Mouse (Mus musculus): ENCODE results near the gene Rabep1. TPM values are rescaled to one million over a fixed set of nuclear protein-coding genes. Genes with fewer than 3 reads are reported as not detected.

The Rabep1 gene
- polyA plus RNA-seq, 1 experiment from 2014 or later: 55.2 TPM

DNA sequence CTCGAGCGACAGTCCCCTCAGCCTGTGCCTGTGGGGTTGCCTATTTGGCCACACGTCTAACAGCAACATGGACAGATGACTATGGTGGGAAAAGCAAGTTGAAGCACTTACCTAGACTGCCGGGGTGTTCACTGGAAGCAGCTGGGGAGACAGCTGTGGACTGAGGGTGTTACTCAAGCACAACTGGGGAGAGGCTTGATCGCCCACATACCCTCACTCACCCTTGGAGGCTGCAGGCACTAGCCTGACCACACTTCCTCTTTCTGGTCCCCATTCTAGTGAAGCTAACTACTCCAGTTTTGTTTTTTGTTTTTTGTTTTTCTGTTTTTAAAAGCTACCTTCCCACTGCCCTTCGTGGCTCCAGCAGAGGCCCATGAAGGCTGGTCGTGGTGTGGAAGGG, 32.2 kb upstream of the Rabep1 start, which contains the start of gene Scimp:
TSS of gene Scimp (minus strand) at position 222 of the 400 bp plus-strand sequence.
- no peak within 1 kb of the TSS for H3K9ac ChIP-seq
- no peaks in the 10 kb centered on the region for H3K36me3 ChIP-seq (replicated peaks)
- no peaks in the 10 kb centered on the region for H3K27me3 ChIP-seq
- H3K4me2 ChIP-seq: no peak within 1 kb of the TSS
- ATAC-seq (ENCODE audit: low FRiP score): no peak
- no peaks in the 10 kb centered on the region for H3K4me1 ChIP-seq
- 90% methylated on average over 7 of the region's 7 CpGs for WGBS
- H3K4me3 ChIP-seq (replicated peaks): no peak within 1 kb of the TSS
- no peak within 1 kb of the TSS for H3K27ac ChIP-seq
- H3K9me3 ChIP-seq: no peaks in the 10 kb centered on the region

DNA sequence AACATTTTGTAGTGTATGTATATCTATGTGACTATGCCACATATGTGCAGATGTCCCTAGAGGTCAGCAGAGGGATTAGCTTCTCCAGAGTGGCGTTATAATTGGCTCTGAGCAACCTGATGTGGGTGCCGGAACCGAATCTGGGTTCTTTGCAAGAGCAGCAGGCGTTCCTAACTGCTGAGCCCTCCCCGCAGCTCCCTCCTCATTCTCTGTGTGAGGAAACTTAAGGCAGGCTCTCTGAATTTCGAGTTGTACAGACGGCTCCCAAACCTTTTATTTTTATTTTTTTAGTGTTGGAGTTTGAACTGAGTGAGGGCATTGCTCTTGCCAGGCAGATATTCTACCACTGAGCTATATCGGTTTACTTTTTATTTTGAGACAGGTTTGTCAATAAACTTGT, 29.5 kb upstream of the Rabep1 start:
- H3K4me1 ChIP-seq: no peaks in the 10 kb centered on the region
- 81% methylated on average over 8 of the region's 8 CpGs for WGBS
- H3K4me3 ChIP-seq (replicated peaks): no peak overlapping the region
- no peak overlapping the region for H3K27ac ChIP-seq
- H3K27me3 ChIP-seq: no peaks in the 10 kb centered on the region
- no peak overlapping the region for H3K9ac ChIP-seq
- no peak overlapping the region for H3K4me2 ChIP-seq
- ATAC-seq (ENCODE audit: low FRiP score): no peak
- no peaks in the 10 kb centered on the region for H3K36me3 ChIP-seq (replicated peaks)
- no peaks in the 10 kb centered on the region for H3K9me3 ChIP-seq

DNA sequence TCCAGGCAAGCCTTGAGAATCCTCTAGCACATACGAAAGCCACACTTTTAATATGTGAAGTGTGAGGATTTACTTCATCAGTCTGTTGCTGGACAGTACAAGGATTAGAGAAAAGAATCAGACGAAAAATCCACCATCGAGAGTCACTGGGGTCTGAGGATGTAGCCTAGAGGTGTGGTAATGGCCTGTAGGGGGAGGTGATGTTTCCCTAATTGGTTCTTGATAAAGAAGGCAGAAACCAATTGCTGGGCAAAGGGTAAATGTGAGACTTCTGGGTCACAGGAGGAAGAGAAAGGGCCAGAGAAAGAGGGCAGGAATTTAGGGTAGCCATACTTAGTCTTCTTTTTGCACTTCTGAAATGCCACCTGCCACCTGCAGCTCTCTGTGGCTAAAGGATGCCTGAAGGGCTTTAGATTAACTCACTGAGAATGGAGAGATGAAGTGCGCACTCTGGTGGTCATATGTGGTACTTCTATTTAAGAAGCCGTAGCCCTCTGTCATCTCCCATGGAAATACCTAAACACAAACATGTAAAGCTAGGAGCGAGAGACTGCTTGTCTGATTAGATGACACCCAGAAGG, 29.0 kb upstream of the Rabep1 start:
- Histone ChIP-seq H3K4me1 (no peaks in the 10 kb centered on the region), H3K27me3 (no peaks in the 10 kb centered on the region), H3K27ac (no peak overlapping the region), H3K36me3 (replicated peaks) (no peaks in the 10 kb centered on the region), H3K4me2 (no peak overlapping the region), H3K4me3 (replicated peaks) (no peak overlapping the region), H3K9ac (no peak overlapping the region), H3K9me3 (no peaks in the 10 kb centered on the region)
- no peak for ATAC-seq (ENCODE audit: low FRiP score)
- WGBS: 26% methylated on average over 6 of the region's 6 CpGs

DNA sequence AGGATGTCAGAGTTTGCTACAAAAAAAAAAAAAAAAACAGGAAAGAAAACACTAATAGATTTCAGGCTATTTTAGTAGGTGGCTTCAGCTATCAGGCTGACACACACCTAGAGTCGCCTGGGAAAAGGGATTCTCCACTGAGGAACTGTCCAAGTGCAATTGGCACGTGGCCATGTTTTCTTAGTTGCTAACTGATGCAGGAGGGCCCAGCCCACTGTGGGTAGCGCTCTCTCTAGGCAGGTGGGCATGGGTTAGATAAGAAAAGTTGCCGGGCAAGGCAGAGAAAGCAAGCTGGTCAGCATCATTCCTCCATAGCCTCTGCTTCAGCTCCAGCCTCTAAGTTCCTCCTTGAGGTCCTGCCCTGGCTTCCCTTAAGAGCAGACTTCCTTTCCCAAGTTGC, 27.8 kb upstream of the Rabep1 start:
- H3K4me2 ChIP-seq: no peak overlapping the region
- H3K4me3 ChIP-seq (replicated peaks): no peak overlapping the region
- no peaks in the 10 kb centered on the region for H3K36me3 ChIP-seq (replicated peaks)
- no peaks in the 10 kb centered on the region for H3K9me3 ChIP-seq
- H3K4me1 ChIP-seq: no peaks in the 10 kb centered on the region
- ATAC-seq (ENCODE audit: low FRiP score): no peak
- no peak overlapping the region for H3K9ac ChIP-seq
- 82% methylated on average over 4 of the region's 4 CpGs for WGBS
- H3K27me3 ChIP-seq: no peaks in the 10 kb centered on the region
- no peak overlapping the region for H3K27ac ChIP-seq

DNA sequence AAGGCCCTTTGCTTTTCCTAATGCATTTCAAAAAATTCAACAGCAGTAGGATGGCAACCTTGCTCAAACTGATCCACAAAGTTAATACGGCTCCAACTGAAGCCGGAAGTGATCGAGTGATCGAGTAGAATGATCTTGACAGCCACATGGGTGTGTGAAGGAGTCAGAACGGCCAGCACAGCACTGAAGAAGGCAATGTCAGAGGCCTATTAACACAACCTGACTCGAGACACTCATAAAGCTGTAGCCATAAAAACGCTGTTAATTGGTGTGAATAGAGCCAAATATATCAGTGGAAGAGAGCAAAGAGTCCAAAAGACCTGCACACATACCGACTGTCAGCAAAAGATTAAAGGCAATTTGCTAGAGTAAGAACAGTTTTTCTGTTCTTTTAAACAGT, 24.5 kb upstream of the Rabep1 start:
- H3K9ac ChIP-seq: no peak overlapping the region
- no peak overlapping the region for H3K4me3 ChIP-seq (replicated peaks)
- no peak overlapping the region for H3K4me2 ChIP-seq
- WGBS: 84% methylated on average over 8 of the region's 8 CpGs
- H3K27me3 ChIP-seq: no peaks in the 10 kb centered on the region
- H3K27ac ChIP-seq: no peak overlapping the region
- no peaks in the 10 kb centered on the region for H3K9me3 ChIP-seq
- no peak for ATAC-seq (ENCODE audit: low FRiP score)
- H3K36me3 ChIP-seq (replicated peaks): no peaks in the 10 kb centered on the region
- no peaks in the 10 kb centered on the region for H3K4me1 ChIP-seq

DNA sequence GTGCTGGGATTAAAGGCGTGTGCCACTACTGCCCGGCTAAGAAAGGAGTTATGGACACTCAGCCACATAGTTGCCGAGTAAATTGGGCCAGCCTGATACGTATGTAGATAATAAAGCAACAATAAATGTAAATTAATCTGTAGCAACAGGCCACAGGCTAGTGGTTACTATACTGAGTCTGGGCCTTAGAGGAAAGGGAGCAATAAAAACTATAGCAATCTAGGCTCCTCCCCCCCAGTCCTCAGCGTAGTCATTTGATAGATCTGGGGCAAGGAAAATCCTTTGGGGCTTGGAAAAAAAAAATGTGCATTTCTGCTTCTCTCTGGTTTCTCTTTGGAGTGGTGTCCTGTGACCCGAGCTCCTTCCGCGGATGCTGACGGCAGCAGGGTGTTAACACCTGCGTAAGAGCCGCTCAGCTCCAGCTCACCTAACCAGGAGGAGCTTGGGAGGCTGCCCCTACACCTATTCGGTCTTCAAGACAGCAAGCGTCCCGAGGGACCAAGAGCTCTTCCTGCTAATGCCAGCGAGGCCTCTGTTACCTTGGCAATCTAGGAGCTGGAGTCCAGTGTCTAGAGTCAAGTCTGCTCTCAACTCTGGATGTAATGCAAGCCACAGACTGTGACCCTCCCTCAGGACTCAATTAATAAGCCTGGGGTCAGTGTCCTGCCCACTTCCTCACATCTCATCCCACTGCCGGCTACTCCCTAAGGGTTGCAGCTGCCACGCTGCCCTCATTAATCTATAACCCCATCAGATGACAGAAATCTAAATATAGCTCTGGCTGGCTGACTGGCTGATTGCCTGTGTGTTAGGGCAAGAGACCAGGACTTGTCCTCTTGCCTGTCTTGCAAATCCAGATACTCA, 22.6 kb upstream of the Rabep1 start:
- Histone ChIP-seq H3K27ac (no peak overlapping the region), H3K9me3 (no peaks in the 10 kb centered on the region), H3K9ac (no peak overlapping the region), H3K36me3 (replicated peaks) (no peaks in the 10 kb centered on the region), H3K27me3 (no peaks in the 10 kb centered on the region), H3K4me1 (no peaks in the 10 kb centered on the region), H3K4me3 (replicated peaks) (no peak overlapping the region), H3K4me2 (no peak overlapping the region)
- no peak for ATAC-seq (ENCODE audit: low FRiP score)
- 71% methylated on average over 17 of the region's 17 CpGs for whole genome bisulfite sequencing

DNA sequence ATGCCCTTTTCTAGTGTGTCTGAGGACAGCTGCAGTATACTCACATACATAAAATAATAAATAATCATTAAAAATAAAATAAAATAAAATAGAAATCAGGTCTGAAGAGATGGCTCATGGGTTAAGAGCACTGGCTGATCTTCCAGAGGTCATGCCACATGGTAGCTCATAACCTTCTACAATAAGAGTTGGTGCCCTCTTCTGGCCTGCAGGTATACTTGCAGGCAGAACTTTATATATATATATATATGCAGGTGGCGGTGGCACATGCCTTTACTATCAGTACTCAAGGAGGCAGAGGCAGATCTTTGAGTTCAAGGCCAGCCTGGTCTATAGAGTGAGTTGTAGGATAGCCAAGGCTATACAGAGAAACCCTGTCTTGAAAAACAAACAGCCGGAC, 18.4 kb upstream of the Rabep1 start:
- H3K27ac ChIP-seq: no peak overlapping the region
- no peaks in the 10 kb centered on the region for H3K36me3 ChIP-seq (replicated peaks)
- no peaks in the 10 kb centered on the region for H3K4me1 ChIP-seq
- H3K27me3 ChIP-seq: no peaks in the 10 kb centered on the region
- H3K9me3 ChIP-seq: no peaks in the 10 kb centered on the region
- no peak overlapping the region for H3K4me2 ChIP-seq
- no peak for ATAC-seq (ENCODE audit: low FRiP score)
- H3K9ac ChIP-seq: no peak overlapping the region
- no peak overlapping the region for H3K4me3 ChIP-seq (replicated peaks)
- WGBS: 80% methylated on average over 2 of the region's 2 CpGs

DNA sequence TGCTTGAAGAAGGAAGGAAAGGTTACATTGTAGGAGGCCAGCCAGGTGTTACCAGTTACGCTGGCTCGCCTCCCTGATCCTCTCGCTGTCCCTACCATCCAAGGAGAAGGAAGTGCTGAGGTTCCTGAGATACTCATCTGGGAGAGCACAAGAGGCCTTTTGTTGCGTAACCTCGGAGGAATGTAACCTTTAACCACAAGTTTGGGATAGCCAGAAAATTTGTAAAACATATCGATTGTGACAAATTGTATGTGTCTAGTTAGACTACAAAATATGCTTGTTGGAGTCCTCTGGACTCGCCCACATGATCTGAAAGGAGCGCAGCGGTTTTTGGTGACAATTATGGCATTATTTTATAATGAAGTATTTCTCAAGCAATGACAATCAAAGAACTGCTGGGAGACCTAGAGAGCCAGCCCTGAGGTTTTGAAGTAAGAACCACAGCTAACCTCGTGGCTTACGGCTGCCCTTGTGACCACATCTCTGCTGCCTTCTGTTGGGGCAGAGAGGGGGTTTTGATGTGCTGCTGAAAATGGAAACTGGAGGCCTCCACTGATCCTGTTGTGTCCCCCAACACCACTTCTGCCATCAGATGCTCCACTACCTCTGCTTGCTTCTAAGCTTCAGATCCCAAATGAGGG, 15.5 kb upstream of the Rabep1 start:
- H3K9ac ChIP-seq: no peak overlapping the region
- no peaks in the 10 kb centered on the region for H3K27me3 ChIP-seq
- no peak overlapping the region for H3K27ac ChIP-seq
- H3K4me1 ChIP-seq: no peaks in the 10 kb centered on the region; the same call in 1 of the 2 replicates
- H3K9me3 ChIP-seq: peaks cover 8% of the 10 kb centered on the region; the same call in 1 of the 2 replicates
- H3K4me3 ChIP-seq (replicated peaks): no peak overlapping the region
- no peaks in the 10 kb centered on the region for H3K36me3 ChIP-seq (replicated peaks)
- H3K4me2 ChIP-seq: no peak overlapping the region
- 89% methylated on average over 11 of the region's 11 CpGs for WGBS
- no peak for ATAC-seq (ENCODE audit: low FRiP score)

DNA sequence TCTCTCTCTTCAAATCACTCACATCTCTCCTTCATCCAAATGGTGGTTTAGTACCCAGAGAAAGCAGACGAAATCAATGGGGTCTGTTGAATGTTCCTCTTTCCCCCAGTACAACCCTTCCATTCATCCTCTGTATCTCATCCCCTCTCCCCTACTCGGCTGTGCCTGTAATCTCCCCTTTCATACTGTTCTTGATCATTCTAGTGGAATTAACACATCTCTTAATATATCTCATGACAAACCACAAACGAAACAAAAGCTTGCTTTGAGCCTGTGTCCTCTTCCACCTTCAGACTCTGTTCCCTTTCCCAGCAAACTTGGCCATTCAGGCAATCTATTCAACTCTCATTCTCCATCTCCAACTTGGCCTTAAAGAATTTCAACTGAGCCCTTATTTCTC, 13.4 kb upstream of the Rabep1 start:
- Histone ChIP-seq H3K9ac (no peak overlapping the region), H3K27ac (no peak overlapping the region), H3K4me2 (no peak overlapping the region), H3K4me3 (replicated peaks) (no peak overlapping the region), H3K4me1 (no peaks in the 10 kb centered on the region; the same call in 1 of the 2 replicates), H3K36me3 (replicated peaks) (no peaks in the 10 kb centered on the region), H3K9me3 (peaks cover 8% of the 10 kb centered on the region; the same call in 1 of the 2 replicates), H3K27me3 (no peaks in the 10 kb centered on the region)
- ATAC-seq (ENCODE audit: low FRiP score): no peak
- 17% methylated on average over 3 of the region's 3 CpGs for WGBS

DNA sequence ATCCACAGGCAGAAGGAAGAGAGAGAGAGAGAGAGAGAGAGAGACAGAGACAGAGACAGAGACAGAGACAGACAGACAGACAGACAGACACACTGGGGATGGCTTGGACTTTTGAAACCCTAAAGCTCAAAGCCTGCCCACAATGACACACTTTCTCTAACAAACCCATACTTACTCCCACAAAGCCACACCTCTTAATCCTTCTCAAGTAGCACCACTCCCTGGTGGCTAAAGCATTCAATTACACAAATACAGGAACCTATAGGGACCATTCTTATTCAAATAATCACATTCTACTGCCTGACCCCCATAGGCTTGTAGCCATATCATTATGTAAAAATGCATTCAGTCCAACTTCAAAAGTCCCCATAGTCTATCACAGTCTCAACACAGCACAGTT, 11.2 kb upstream of the Rabep1 start:
- Histone ChIP-seq H3K4me3 (replicated peaks) (no peak overlapping the region), H3K4me2 (no peak overlapping the region), H3K27ac (no peak overlapping the region), H3K9me3 (peaks cover 8% of the 10 kb centered on the region; the same call in 1 of the 2 replicates), H3K4me1 (no peaks in the 10 kb centered on the region; the same call in 1 of the 2 replicates), H3K27me3 (no peaks in the 10 kb centered on the region), H3K9ac (no peak overlapping the region), H3K36me3 (replicated peaks) (no peaks in the 10 kb centered on the region)
- no peak for ATAC-seq (ENCODE audit: low FRiP score)

DNA sequence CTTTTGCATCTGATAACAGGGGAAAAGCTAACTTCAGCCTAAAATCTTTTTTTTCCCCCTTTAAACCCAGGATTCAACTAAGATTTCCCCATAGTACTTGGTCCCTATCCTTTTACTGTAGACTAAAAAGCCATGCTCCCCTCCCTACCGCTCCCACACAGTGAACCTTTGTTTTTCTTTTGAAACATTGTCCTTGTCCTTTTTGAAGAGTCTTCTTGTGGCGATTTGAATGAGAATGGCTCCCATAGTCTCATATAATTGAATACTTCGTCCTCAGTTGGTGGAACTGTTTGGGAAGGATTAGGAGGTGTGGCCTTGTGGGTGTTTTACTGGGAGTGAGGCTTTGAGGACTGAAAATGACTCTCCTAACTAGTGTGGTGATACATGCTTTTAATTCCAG, 10.7 kb upstream of the Rabep1 start:
- Histone ChIP-seq H3K27ac (no peak overlapping the region), H3K4me2 (no peak overlapping the region), H3K4me1 (no peaks in the 10 kb centered on the region; the same call in 1 of the 2 replicates), H3K9ac (no peak overlapping the region), H3K4me3 (replicated peaks) (no peak overlapping the region), H3K27me3 (no peaks in the 10 kb centered on the region), H3K9me3 (peaks cover 8% of the 10 kb centered on the region; the same call in 1 of the 2 replicates), H3K36me3 (replicated peaks) (no peaks in the 10 kb centered on the region)
- ATAC-seq (ENCODE audit: low FRiP score): no peak
- WGBS: 68% methylated on average over 3 of the region's 3 CpGs

DNA sequence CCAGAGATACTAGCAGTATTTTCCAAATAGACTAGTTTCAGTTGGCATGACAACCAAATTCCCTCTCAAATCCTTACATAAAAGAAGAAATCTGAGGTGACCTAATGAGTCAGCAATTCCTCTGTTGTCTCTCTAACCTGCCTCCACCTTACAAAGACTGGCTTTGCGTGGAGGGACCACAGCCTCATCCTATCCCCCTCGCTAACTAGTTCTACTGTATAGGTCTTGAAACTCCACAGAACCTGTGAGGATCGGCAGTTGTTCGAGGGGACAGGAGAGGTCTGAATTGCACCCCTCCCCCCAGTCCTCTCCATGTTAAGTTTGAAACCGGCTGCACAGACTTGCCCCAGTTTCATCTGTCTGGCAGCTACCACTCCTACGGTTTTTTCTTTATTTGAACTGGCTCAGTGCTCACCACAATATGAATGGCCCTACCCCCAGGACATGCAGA, 9.2 kb upstream of the Rabep1 start:
- whole genome bisulfite sequencing: 70% methylated on average over 6 of the region's 6 CpGs

More for the DNA sequence above, 9.2 kb upstream of the Rabep1 start:
- H3K9ac ChIP-seq: no peak overlapping the region
- H3K27me3 ChIP-seq: no peaks in the 10 kb centered on the region
- H3K4me2 ChIP-seq: no peak overlapping the region
- no peak overlapping the region for H3K4me3 ChIP-seq (replicated peaks)
- H3K36me3 ChIP-seq (replicated peaks): no peaks in the 10 kb centered on the region
- H3K9me3 ChIP-seq: peaks cover 8% of the 10 kb centered on the region; the same call in 1 of the 2 replicates
- no peaks in the 10 kb centered on the region; the same call in 1 of the 2 replicates for H3K4me1 ChIP-seq
- no peak overlapping the region for H3K27ac ChIP-seq
- no peak for ATAC-seq (ENCODE audit: low FRiP score)

Data from forebrain, embryonic 12.5 days (tissue).